Mouse (Mus musculus): Measurements from ENCODE around the gene Ipo9. TPM values are rescaled to one million over a fixed set of nuclear protein-coding genes. Genes with fewer than 3 reads are reported as not detected.

Ipo9 gene
- polyA plus RNA-seq, 1 experiment from 2014 or later, result 217 TPM

- H3K4me3 ChIP-seq (ENCODE audit: low read depth, low read length), result no peak overlapping the region
- no peak overlapping the region for H3K27ac ChIP-seq (ENCODE audit: low read depth, low read length)
- no peaks in the 10 kb centered on the region for H3K27me3 ChIP-seq (ENCODE audit: control insufficient read depth, insufficient read depth, low read length)
- no peak overlapping the region for H3K4me2 ChIP-seq (replicated peaks; ENCODE audit: low read depth, low read length)
- H3K36me3 ChIP-seq (ENCODE audit: control insufficient read depth, insufficient read depth, low read length), result peaks cover 8% of the 10 kb centered on the region
- WGBS, result 91% methylated on average over 6 of the region's 6 CpGs
- H3K4me1 ChIP-seq (replicated peaks; ENCODE audit: control insufficient read depth, insufficient read depth, low read length), result no peaks in the 10 kb centered on the region
- ATAC-seq (ENCODE audit: low FRiP score) (no peak), DNase-seq (ENCODE audit: low spot score) (no peak)
- no peak overlapping the region for H3K9ac ChIP-seq (ENCODE audit: low read depth, low read length)
- H3K9me3 ChIP-seq (ENCODE audit: control insufficient read depth, low read length), result no peaks in the 10 kb centered on the region
Measured at GRCm38 (mm10) chr1:135422772-135423171, 7.5 kb downstream of the Ipo9 start.

GRCm38 (mm10) chr1:135413996-135414395 is 16.3 kb downstream of the Ipo9 start:
- Histone ChIP-seq H3K4me2 (replicated peaks; ENCODE audit: low read depth, low read length) (no peak overlapping the region), H3K4me1 (replicated peaks; ENCODE audit: control insufficient read depth, insufficient read depth, low read length) (no peaks in the 10 kb centered on the region), H3K9me3 (ENCODE audit: control insufficient read depth, low read length) (no peaks in the 10 kb centered on the region), H3K4me3 (ENCODE audit: low read depth, low read length) (no peak overlapping the region), H3K27me3 (ENCODE audit: control insufficient read depth, insufficient read depth, low read length) (no peaks in the 10 kb centered on the region), H3K9ac (ENCODE audit: low read depth, low read length) (no peak overlapping the region), H3K36me3 (ENCODE audit: control insufficient read depth, insufficient read depth, low read length) (peaks cover 25% of the 10 kb centered on the region), H3K27ac (ENCODE audit: low read depth, low read length) (no peak overlapping the region)
- DNase-seq (ENCODE audit: low spot score) (no peak), ATAC-seq (ENCODE audit: low FRiP score) (no peak)

- Histone ChIP-seq H3K4me3 (ENCODE audit: low read depth, low read length) (no peak overlapping the region), H3K9me3 (ENCODE audit: control insufficient read depth, low read length) (no peaks in the 10 kb centered on the region), H3K4me2 (replicated peaks; ENCODE audit: low read depth, low read length) (no peak overlapping the region), H3K36me3 (ENCODE audit: control insufficient read depth, insufficient read depth, low read length) (peaks cover 27% of the 10 kb centered on the region), H3K27ac (ENCODE audit: low read depth, low read length) (no peak overlapping the region), H3K27me3 (ENCODE audit: control insufficient read depth, insufficient read depth, low read length) (no peaks in the 10 kb centered on the region), H3K4me1 (replicated peaks; ENCODE audit: control insufficient read depth, insufficient read depth, low read length) (no peaks in the 10 kb centered on the region), H3K9ac (ENCODE audit: low read depth, low read length) (no peak overlapping the region)
- WGBS, result 97% methylated on average over 4 of the region's 4 CpGs
- ATAC-seq (ENCODE audit: low FRiP score), result no peak
- DNase-seq (ENCODE audit: low spot score), result no peak
Measured at GRCm38 (mm10) chr1:135412130-135412529, 18.2 kb downstream of the Ipo9 start.

- Histone ChIP-seq H3K4me3 (ENCODE audit: low read depth, low read length) (no peak overlapping the region), H3K27ac (ENCODE audit: low read depth, low read length) (no peak overlapping the region), H3K4me2 (replicated peaks; ENCODE audit: low read depth, low read length) (no peak overlapping the region), H3K9me3 (ENCODE audit: control insufficient read depth, low read length) (no peaks in the 10 kb centered on the region), H3K27me3 (ENCODE audit: control insufficient read depth, insufficient read depth, low read length) (no peaks in the 10 kb centered on the region), H3K9ac (ENCODE audit: low read depth, low read length) (no peak overlapping the region), H3K36me3 (ENCODE audit: control insufficient read depth, insufficient read depth, low read length) (peaks cover 33% of the 10 kb centered on the region), H3K4me1 (replicated peaks; ENCODE audit: control insufficient read depth, insufficient read depth, low read length) (no peaks in the 10 kb centered on the region)
- DNase-seq (ENCODE audit: low spot score), result no peak
- ATAC-seq (ENCODE audit: low FRiP score), result no peak
- WGBS, result 94% methylated on average over 2 of the region's 2 CpGs
Measured at GRCm38 (mm10) chr1:135410967-135411366, 19.3 kb downstream of the Ipo9 start.

- Histone ChIP-seq H3K9ac (ENCODE audit: low read depth, low read length) (no peak overlapping the region), H3K9me3 (ENCODE audit: control insufficient read depth, low read length) (no peaks in the 10 kb centered on the region), H3K4me3 (ENCODE audit: low read depth, low read length) (no peak overlapping the region), H3K36me3 (ENCODE audit: control insufficient read depth, insufficient read depth, low read length) (peaks cover 37% of the 10 kb centered on the region), H3K27ac (ENCODE audit: low read depth, low read length) (no peak overlapping the region), H3K4me1 (replicated peaks; ENCODE audit: control insufficient read depth, insufficient read depth, low read length) (no peaks in the 10 kb centered on the region), H3K27me3 (ENCODE audit: control insufficient read depth, insufficient read depth, low read length) (no peaks in the 10 kb centered on the region), H3K4me2 (replicated peaks; ENCODE audit: low read depth, low read length) (no peak overlapping the region)
- DNase-seq (ENCODE audit: low spot score), result no peak
- no peak for ATAC-seq (ENCODE audit: low FRiP score)
- 94% methylated on average over 4 of the region's 4 CpGs for WGBS
Measured at GRCm38 (mm10) chr1:135408973-135409372, 21.3 kb downstream of the Ipo9 start.

- no peak overlapping the region for H3K27ac ChIP-seq (ENCODE audit: low read depth, low read length)
- H3K27me3 ChIP-seq (ENCODE audit: control insufficient read depth, insufficient read depth, low read length), result no peaks in the 10 kb centered on the region
- no peak for DNase-seq (ENCODE audit: low spot score)
- no peaks in the 10 kb centered on the region for H3K9me3 ChIP-seq (ENCODE audit: control insufficient read depth, low read length)
- no peak for ATAC-seq (ENCODE audit: low FRiP score)
- H3K4me1 ChIP-seq (replicated peaks; ENCODE audit: control insufficient read depth, insufficient read depth, low read length), result no peaks in the 10 kb centered on the region
- WGBS, result 87% methylated on average over 7 of the region's 7 CpGs
- no peak overlapping the region for H3K4me2 ChIP-seq (replicated peaks; ENCODE audit: low read depth, low read length)
- peaks cover 36% of the 10 kb centered on the region for H3K36me3 ChIP-seq (ENCODE audit: control insufficient read depth, insufficient read depth, low read length)
- H3K4me3 ChIP-seq (ENCODE audit: low read depth, low read length), result no peak overlapping the region
- H3K9ac ChIP-seq (ENCODE audit: low read depth, low read length), result no peak overlapping the region
Measured at GRCm38 (mm10) chr1:135405356-135405755, 24.9 kb downstream of the Ipo9 start.

GRCm38 (mm10) chr1:135401452-135402110 is 28.7 kb downstream of the Ipo9 start:
- ATAC-seq (ENCODE audit: low FRiP score), result no peak
- no peaks in the 10 kb centered on the region for H3K27me3 ChIP-seq (ENCODE audit: control insufficient read depth, insufficient read depth, low read length)
- H3K9me3 ChIP-seq (ENCODE audit: control insufficient read depth, low read length), result no peaks in the 10 kb centered on the region
- 93% methylated on average over 3 of the region's 3 CpGs for WGBS
- no peak overlapping the region for H3K4me3 ChIP-seq (ENCODE audit: low read depth, low read length)
- no peaks in the 10 kb centered on the region for H3K4me1 ChIP-seq (replicated peaks; ENCODE audit: control insufficient read depth, insufficient read depth, low read length)
- peaks cover 27% of the 10 kb centered on the region for H3K36me3 ChIP-seq (ENCODE audit: control insufficient read depth, insufficient read depth, low read length)
- no peak overlapping the region for H3K27ac ChIP-seq (ENCODE audit: low read depth, low read length)
- no peak overlapping the region for H3K9ac ChIP-seq (ENCODE audit: low read depth, low read length)
- DNase-seq (ENCODE audit: low spot score), result no peak
- no peak overlapping the region for H3K4me2 ChIP-seq (replicated peaks; ENCODE audit: low read depth, low read length)

GRCm38 (mm10) chr1:135399466-135399865 is 30.8 kb downstream of the Ipo9 start:
- H3K36me3 ChIP-seq (ENCODE audit: control insufficient read depth, insufficient read depth, low read length), result peaks cover 17% of the 10 kb centered on the region; the same call in 1 of the 2 replicates
- no peaks in the 10 kb centered on the region for H3K4me1 ChIP-seq (replicated peaks; ENCODE audit: control insufficient read depth, insufficient read depth, low read length)
- 97% methylated on average over 5 of the region's 5 CpGs for WGBS
- H3K27ac ChIP-seq (ENCODE audit: low read depth, low read length), result no peak overlapping the region
- DNase-seq (ENCODE audit: low spot score) (no peak), ATAC-seq (ENCODE audit: low FRiP score) (no peak)
- no peaks in the 10 kb centered on the region for H3K9me3 ChIP-seq (ENCODE audit: control insufficient read depth, low read length)
- no peak overlapping the region for H3K9ac ChIP-seq (ENCODE audit: low read depth, low read length)
- H3K4me2 ChIP-seq (replicated peaks; ENCODE audit: low read depth, low read length), result no peak overlapping the region
- no peak overlapping the region for H3K4me3 ChIP-seq (ENCODE audit: low read depth, low read length)
- no peaks in the 10 kb centered on the region for H3K27me3 ChIP-seq (ENCODE audit: control insufficient read depth, insufficient read depth, low read length)

GRCm38 (mm10) chr1:135385161-135385560 is 45.1 kb downstream of the Ipo9 start:
- Histone ChIP-seq H3K9ac (ENCODE audit: low read depth, low read length) (no peak overlapping the region), H3K27ac (ENCODE audit: low read depth, low read length) (no peak overlapping the region), H3K9me3 (ENCODE audit: control insufficient read depth, low read length) (no peaks in the 10 kb centered on the region), H3K27me3 (ENCODE audit: control insufficient read depth, insufficient read depth, low read length) (no peaks in the 10 kb centered on the region), H3K4me2 (replicated peaks; ENCODE audit: low read depth, low read length) (no peak overlapping the region), H3K4me1 (replicated peaks; ENCODE audit: control insufficient read depth, insufficient read depth, low read length) (no peaks in the 10 kb centered on the region), H3K4me3 (ENCODE audit: low read depth, low read length) (no peak overlapping the region), H3K36me3 (ENCODE audit: control insufficient read depth, insufficient read depth, low read length) (peaks cover 31% of the 10 kb centered on the region; the same call in 1 of the 2 replicates)
- ATAC-seq (ENCODE audit: low FRiP score) (no peak), DNase-seq (ENCODE audit: low spot score) (no peak)
- WGBS, result 94% methylated on average over 9 of the region's 9 CpGs

Measured in hindbrain, embryonic 11.5 days (tissue).